Mouse (Mus musculus) heart, postnatal 0 days (tissue): ENCODE results near the gene Bax.

Source experiments
- CTCF ChIP-seq: IDR thresholded peaks from 2 replicates; pipeline ENCODE4 v1.5.1; 2016; ENCODE audit warnings: antibody characterized with exemption, control low read depth, low read depth
- EP300 ChIP-seq: IDR thresholded peaks from 2 replicates; pipeline ENCODE4 v1.6.1; 2016; ENCODE audit warnings: antibody characterized with exemption, low read depth

DNA sequence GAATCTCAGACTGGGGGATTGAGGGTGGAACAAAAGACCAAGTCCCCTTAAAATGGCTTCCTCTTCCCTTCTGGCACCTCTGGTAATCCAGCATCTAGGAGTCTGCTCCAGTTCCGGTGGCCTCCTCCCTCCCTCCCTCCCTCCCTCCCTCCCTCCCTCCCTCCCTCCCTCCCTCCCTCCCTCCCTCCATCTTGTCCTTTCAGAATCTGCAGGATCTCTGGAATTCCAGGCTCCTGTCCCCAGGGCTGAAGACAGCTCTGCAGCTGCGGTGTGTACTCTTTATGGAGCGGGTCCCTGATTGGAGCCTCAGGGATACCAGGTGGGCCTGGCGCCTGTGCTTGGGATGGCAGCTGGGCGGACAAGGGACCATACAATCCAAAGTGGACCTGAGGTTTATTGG is 5.4 kb downstream of the Bax start:
- no peak for TF ChIP-seq CTCF
- TF ChIP-seq EP300 = no peak
